Mouse (Mus musculus) adrenal gland, adult (tissue): Measurements from ENCODE around the gene Wdr82.

ENCODE experiments used
- DNase-seq, 2 experiments: peaks; one replicate each; pipeline ENCODE4 v3.0.0; 2022 to 2023; ENCODE audit warnings: low spot score in 1 of 2; ENCODE audit not compliant: inconsistent age in 2 of 2

Wdr82 gene

DNA sequence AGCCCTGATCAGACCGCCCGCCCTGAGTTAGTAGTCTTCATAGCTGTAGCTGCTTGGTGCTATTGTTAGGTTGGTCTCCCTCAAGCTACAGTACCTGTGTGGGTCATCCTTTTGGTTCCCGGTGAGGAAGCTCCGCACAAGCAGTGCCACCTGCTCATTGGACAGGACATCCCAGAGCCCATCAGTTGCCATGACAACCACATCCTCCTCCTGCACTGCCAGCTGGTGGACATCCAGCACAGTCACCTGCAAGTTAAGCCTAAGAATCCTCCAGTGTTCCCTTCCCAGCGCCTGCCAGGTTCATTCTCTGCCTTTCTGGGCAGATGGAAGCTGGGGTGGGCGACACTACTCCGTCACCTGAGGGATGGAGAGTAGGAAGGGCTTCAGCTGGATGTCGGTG lies 25.0 kb downstream of the Wdr82 start:
- no peak for DNase-seq

DNA sequence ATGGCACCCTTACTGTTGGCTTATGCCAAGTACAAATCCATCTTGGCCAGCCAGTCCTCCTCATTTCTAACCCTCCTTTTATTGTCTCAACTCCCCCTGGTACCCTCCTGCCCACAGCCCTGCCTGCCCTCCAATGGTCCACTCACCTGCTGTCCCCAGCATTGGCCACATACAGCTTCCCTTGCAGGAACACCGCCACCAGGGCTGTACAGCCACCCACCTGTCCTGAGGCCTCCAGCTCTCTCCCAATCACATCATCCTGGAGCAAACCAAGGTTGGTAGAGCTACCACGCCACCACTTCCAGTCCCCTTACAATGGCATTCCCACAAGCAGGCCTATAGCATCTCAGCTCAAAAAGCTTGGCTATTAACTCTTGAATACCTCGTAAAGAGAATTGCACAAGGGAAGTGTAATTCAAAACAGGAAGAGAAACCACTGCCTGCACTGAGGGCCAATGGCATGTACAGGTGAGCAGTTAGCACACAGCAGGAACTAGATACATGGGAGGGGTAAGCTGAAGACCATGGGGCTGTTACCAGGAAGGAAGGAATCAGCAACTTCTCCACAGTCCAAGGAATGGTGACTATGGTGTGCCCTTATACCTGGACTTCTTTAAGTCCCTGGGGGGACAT lies 26.5 kb downstream of the Wdr82 start:
- no peak for DNase-seq

DNA sequence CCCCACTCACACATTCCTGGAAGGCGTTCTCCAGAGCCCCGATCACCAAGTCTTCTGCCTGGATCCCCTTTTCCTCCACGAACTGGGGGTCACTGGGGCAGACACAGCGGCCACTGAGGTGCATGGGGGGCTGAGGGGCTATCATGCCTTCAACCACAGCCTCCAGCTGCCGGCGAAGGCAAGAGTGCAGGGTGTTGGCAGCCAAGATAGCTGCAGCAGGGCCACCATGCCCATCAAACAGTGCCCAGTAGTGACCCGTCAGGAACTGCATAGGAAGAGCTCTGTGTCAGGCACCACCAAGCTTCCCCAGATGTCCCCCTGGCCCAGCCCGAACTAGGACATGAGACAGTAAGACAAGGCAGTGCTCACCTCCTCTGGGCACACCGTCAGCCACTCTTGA lies 27.0 kb downstream of the Wdr82 start:
- DNase-seq: no peak

DNA sequence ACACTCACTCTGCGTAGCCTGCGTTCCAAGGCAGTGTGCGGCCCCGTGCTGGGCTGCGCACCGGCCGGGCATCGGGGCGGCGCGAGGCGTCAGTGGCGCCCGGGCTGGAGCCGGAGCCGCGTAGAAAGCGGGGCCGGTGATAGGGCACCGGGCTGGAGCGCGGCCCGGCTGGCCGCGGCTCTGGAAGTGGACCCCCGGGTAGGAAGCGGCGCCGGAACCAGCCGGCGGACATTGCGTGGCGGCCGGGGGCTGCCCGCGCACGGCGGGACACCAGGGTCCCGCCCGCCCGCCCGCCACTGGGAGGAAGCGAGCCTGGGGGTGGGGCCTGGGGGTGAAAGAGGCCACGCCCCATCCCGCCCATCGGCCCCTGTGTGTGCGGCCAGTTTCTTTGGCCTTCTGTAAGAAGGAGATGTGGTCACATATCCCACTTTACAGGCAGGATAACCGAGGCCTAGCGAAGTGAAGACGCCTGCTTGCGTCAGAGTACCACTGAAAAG lies 28.3 kb downstream of the Wdr82 start:
- peak; percentile 87 to 95 for DNase-seq

DNA sequence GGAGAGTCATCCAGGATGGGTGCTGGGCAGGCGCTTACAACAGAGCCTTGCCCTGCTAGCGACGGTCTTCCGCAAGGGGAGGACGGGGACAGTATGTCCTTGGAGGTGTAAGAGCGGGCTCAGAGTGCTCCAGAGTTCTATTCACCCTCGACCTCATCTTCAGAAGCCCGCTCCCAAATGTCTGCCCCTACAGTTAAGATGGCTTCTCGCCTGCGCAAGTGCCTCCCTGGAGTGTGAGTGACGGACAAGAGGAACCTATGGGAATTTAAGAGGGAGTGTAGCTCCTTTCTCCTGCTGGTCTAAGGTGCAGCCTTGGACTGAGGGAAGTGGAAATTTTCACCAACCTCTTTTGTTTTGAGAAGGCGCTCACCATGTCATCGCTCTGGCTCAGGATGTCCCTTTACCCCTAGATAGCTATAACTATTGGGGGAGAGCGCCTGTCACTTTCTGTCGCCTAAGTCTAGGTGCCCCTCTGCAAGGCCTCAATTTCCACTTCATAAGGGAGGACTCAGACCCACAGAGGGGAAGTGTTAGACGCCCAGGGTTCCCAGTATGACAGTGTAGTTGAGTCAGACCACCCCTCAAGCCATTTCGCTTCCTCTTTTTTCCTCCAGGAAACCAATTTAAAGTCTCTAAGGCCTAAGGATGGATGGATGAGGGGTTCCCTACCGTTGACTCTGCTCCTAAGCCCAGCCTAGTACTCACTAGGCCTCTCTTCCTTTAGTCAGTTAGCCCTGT lies 29.0 kb downstream of the Wdr82 start, which contains the start of gene Ppm1m:
Gene Ppm1m (minus strand): TSS at position 212 of the 738 bp plus-strand sequence.
- DNase-seq: peak in 1 of 2 experiments; percentile 58

DNA sequence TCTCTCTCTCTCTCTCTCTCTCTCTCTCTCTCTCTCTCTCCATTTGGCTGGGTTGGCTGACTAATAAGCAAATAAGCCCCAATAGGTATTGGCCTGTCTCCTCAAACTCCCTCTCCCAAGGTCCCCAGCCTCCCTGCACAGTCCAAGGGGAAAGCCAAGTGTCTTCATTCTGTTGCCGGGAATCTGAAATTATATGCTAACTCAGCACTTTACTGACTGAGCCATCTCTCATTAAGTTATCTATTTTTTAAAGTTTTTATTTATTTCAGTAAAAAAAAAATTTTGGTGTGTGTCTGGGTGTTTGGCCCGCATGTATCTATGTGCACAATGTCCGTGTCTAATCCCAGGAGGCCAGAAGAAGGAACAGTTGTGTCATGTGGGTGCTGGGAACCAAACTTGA lies 31.2 kb downstream of the Wdr82 start:
- no peak for DNase-seq

DNA sequence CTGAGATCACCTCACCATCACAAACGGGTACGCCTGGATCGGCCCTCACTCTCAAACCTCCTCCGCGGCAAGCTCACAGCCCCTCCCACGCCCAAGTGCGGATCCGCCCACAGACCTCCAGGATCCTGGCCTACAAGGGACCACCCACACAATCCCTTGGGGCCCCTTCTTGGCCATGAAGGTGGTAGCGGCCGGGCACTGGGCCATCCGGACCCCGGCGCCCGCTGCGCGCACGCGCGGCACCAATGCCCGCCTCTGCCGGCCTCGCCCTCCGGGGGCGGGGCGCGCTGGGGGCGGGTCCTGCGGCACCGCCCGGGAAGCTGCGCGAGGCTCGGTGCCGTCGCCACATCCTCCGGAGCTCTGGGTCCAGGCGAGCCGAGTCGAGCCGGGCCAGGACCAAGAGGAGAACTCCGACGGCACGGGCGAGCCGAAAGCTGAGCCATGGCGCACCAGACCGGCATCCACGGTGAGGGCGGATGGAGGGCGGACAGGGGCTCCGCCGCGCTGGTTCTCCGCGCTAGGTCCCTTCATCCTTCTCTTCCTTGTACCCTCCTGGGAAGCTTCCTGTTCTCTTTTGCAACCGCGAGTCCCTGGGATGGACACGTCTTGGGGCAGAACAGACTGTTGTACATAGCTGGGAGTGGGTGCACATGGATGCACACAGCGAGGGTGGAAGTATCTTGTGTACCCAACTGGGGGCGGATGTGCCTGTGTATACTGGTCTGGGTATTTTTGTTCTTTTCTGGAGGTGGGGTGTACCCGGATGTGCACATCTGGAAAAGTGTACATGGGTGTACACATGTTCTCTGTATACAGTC lies 32.3 kb downstream of the Wdr82 start, which contains the start of gene Twf2:
Gene Twf2 (plus strand): TSS at position 290 of the 818 bp plus-strand sequence.
- DNase-seq: peak; percentile 96 to 98

DNA sequence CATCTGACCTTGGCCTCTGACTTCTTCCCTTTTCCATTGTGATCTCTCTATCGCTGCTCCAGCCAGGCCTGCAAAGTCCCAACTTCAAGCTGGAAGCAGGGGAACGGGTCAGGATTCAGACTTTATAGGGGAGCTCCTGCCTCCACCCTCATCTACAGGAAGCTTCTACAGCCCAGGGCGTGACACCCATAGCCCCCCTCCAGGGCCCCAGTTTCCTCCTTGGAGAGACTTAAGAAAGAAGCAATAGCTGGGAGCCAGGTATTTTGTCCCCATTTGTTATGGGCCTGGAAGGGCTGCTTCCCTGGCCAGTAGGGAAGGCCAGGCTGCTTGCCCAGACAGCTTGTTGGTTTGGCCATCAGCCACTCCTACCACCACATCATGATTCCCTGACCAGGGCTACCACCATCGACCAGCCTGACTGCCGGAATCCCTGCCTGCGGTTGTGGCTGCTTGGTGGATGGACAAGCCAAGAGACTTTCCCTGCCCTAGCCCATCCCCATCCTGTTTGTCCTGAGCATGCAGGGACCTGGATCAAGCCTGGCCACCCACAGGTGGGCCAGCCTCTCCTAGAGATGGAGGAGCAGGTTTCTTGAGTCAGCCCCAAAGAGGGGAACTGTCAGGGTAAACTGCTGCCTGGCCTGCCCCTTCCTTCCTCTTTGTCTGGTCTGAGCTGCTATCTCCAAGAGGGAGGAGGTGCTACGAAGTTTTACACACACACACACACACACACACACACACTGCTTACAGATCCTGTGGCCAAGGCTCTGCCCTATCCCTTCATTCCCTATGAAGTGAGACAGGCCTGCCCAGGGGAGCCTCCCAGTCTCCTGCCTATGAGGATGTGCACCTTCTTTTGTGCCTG lies 33.5 kb downstream of the Wdr82 start:
- peak; percentile 43 to 75 for DNase-seq

DNA sequence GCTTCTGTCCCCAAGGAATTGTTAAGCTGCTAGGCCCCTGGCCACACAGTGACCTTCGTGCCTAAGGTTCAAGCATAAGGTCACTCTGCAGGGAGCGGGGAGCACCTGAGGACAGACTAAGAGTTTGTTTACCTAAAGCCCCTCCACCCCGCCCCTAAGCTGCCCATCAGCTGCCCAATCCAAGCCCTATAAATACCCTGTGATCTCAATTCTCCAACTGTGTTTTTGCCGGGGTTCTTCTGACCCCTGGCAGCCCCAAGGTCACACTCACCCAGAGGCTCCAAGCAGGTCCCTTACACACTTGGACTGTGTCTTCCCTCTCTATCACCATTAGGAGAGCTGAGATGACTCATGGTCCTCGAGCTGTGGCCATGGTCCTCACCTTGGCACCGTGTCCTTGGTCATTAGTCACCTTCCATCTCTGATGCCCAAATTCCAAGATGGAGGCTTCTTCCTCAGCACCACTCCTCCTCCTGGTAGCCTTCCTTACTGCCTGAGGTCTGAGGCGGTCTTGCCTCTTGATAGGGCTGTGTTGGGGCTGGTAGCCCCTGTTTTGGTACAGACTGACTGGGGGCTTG lies 35.1 kb downstream of the Wdr82 start:
- DNase-seq: peak; percentile 81 to 92

DNA sequence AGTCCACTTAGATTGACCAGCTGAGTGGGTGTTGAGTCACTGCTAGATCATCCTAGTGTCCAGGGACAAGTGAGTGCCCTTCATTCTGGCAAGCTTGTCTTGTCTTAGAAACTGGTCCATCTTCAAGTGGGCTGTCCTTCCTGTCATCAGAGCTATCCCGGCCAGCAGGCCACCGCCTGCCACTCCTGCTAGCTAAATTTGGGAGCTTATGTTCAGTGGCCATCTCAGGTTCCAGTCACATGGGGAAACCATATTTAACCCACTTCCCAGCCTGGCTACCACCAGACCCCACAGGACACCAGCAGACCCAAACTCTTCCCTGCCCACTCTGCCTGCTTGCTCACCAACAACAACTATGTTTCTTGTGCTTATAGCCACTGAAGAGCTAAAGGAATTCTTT lies 35.8 kb downstream of the Wdr82 start:
- DNase-seq: peak; percentile 67 to 84

DNA sequence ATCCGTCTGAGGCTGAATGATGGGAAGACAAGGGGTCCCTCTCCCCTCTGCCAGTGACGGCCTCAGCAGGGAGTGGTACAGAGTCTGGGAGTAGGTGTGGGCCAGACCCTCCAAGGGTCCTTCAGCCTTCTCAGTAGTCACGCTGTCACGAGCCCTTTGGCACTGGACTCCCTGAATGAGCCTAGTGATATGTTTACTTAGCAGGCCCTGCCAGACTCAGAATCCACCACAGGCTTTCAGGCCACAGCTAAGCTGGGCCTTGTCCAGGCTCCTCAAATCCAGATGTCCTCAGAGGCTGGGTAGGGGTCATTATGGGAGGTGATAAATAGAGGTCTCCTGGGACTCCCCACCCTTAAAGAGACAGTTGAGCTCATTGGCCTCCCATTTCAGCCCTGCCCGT lies 37.5 kb downstream of the Wdr82 start:
- peak in 1 of 2 experiments; percentile 42 for DNase-seq

DNA sequence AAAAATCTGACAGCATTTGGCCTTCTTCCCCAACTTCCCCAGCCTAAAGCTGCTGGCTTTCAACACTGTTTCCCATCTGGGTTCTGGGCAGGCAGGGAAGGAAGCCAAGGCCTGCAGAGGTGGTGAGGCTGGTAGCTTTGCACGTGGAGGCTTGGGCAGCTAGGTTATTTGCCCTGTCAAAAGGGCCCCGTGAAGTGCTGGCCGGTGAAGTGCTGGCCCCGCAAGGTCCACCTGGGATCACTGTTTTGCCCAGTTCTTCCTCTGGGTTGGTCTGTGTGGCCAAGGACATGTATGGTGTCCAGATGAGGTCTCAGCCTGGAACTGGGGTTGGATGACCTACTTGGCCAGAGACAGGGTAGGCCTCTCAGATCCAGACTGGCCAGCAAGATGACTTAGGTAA lies 39.2 kb downstream of the Wdr82 start:
- DNase-seq: peak; percentile 24 to 75

DNA sequence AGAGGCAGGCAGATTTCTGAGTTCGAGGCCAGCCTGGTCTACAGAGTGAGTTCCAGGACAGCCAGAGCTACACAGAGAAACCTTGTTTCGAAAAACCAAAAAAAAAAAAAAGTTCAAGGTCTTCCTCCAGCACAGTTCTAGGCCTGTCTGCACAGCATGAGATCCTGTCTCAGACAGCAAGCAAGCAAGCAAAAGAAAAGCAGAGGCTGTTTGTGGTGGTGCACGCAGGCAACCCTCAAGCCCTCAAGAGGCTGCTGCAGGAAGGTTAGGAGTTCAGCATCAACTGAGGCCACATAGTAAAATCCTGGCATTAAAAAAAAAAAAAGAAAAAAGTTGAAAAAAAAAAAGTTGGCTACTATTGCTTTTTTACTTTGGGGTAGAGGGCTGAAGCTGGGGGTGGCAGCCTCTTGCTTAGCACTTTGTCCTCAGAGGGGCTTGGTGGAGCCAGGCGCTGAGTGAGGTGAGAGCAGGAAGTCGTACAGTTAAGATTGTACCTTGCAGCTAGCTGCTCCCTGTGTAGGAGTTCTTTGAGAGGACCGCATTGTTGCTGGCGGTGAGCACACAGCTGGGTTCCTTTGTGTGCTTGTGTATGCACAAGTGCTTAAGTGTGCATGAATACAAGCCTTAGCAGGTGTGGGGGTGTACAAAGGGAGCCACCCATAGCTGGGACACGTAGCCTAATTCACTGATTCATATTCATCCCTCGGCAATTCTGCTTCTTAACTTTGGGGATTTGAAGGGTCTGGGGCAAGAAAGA lies 40.3 kb downstream of the Wdr82 start:
- DNase-seq: peak in 1 of 2 experiments; percentile 46

DNA sequence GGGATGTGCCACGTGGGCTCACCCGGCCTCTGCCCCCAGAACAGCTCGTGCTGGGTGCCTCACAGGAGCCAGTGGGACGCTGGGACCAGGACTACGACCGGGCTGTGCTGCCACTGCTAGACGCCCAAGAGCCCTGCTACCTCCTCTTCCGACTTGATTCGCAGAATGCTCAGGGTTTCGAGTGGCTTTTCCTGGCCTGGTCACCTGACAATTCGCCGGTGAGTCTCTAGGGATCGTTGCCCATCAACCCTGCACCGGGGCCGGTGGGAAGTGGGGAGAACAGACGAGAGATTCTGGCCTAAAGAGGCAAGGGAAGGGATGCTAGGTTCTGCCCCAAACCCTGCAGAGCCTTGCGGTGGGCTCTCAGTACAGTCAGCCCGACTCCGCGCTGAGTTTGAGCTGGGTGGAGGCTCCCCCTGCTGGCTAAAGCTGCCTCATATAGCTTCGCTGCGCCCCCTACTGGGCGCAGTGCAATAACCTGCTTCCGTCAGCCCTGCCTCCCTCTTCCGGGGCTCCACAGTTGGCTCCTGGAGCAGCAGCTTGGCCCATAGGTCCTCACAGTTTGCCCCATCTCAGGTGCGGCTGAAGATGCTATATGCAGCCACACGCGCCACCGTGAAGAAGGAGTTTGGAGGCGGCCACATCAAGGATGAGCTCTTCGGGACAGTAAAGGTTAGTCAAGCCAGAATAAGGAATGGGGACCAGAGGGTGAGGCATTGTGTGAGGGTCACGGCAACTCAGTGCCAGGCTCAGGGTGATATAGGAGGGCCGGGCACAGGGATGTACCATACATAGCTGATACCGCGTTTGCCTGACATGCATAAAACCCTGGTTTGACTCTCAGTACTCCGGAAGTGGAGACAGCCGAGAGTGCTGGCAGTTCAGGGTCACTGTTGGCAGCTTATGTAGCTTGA lies 41.2 kb downstream of the Wdr82 start:
- DNase-seq: peak; percentile 89 to 96

DNA sequence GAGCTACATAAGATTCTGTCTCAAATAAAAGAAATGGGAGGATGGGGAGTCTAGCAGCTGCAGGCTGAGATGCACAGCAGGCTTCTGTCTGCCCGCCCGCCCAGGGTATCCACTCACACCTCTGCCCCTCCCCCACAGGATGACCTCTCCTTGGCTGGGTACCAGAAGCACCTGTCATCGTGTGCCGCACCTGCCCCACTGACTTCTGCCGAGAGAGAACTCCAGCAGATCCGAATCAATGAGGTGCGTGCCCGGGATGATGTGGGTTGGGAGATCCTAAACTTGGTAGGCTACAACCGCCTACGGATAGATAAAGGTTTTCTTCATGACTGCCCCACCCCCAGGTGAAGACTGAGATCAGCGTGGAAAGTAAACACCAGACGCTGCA lies 41.9 kb downstream of the Wdr82 start:
- DNase-seq: peak in 1 of 2 experiments; percentile 36

DNA sequence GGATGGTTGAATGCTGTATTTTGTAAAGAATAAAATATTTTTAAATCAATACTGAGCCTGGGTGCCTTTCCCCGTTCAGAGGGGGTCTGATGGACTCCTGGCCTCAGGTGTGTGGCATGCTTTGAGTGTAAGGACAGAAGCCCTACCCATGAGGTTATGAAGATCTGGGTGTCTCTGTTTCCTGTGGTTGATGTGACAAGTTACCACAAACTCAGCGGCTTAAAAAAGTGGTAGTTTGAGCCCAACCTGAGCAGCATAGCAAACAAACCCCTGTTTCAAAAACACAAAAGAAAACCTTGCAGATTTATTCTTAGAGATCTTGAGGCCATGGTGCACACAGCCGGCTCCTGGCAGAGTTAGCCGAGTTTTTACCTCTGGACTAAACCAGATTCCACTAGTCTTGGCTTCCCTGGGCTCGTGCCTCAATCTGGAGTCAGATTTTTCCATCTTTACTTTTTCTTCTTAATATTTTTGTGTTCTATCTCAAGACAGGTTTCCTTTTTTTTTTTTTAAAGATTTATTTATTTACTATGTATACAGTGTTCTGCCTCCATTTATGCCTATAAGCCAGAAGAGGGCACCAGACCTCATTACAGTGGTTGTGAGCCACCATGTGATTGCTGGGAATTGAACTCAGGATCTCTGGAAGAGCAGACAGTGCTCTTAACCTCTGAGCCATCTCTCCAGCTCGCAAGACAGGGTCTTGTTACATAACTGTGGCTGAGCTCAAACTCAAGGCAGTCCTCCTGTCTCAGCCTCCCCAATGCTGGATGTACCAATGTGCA lies 44.8 kb downstream of the Wdr82 start:
- no peak for DNase-seq

DNA sequence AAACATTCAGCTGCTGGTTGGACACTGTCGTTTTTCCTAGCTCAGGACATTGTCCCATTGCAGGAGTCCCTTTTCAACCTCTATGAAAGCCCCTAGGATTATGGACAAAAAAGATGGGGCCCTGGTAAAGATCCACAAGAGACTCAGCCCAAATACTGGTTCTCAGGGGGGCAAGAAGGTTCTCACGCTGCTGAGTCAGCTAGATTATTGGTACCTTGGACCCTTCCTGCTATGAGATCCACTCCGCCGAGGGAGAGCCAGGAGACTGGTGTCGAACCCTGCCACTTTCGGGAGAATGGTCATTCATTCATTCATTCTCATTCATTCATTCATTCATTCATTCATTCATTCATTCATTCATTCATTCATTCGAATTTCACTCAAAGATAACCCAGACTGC lies 46.2 kb downstream of the Wdr82 start:
- DNase-seq: no peak
